ENCODE assay signal across 28 mouse cellular contexts in the genomic region with DNA sequence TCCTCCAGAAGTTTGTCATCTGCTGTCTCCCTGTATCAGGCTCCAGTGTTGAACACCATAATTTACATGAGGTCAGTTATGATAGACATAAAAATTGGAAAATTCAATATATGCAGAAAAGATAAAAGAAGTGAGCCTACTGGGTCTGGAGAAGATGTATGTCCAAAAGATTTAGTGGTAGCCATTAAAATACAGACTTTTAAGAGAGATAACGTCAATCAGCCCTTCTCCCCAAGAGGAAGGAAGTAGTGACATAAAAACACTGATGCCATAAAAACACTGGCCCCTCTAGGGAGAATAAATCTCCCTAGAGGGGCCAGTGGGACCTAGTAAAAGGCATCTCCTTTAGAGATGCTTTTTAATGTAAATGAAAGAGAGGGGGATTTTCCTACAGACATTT.
"Had no signal": no experiment of that assay in that cellular context is flagged by ENCODE, and none has a peak within 500 bp of the region (broad histone marks: within the 10 kb centered on the region; RNA-seq: fewer than 3 reads in every experiment).

No protein-coding gene starts in this region.

- H3K9ac ChIP-seq: heart, embryonic 12.5 days; hindbrain, embryonic 12.5 days; hindbrain, embryonic 14.5 days; intestine, embryonic 15.5 days; limb, embryonic 12.5 days; liver, embryonic 13.5 days; liver, embryonic 15.5 days had no signal

- H3K4me1 ChIP-seq: hindbrain, embryonic 12.5 days; limb, embryonic 12.5 days; liver, embryonic 15.5 days had no signal

- H3K27me3 ChIP-seq: heart, embryonic 12.5 days; hindbrain, embryonic 12.5 days; intestine, embryonic 15.5 days; limb, embryonic 12.5 days; liver, embryonic 13.5 days; liver, embryonic 15.5 days had no signal

- H3K4me3 ChIP-seq: gastrocnemius, adult 2 months; heart, embryonic 10.5 days; heart, embryonic 12.5 days; hindbrain, embryonic 10.5 days; hindbrain, embryonic 12.5 days; intestine, embryonic 15.5 days; layer of hippocampus, adult 2 months; left cerebral cortex, adult 2 months; limb, embryonic 10.5 days; limb, embryonic 12.5 days; liver, embryonic 13.5 days; liver, embryonic 15.5 days had no signal

- ATAC-seq: hindbrain, embryonic 16.5 days; inflammation-experienced regulatory T-cells, adult 6 months; intestine, embryonic 15.5 days; intestine, postnatal 0 days had no signal

- DNase-seq: gastrocnemius, adult 2 months; gastrocnemius, postnatal 10 days; gastrocnemius, postnatal 25 days; heart, adult 18-20 months; heart, postnatal 10 days; heart, postnatal 4 days; kidney, adult 18-20 months; kidney, adult 8-10 months; kidney, postnatal 10 days; kidney, postnatal 25 days; kidney, postnatal 4 days; liver; liver, embryonic 13.5 days had no signal

- H3K4me2 ChIP-seq: heart, embryonic 12.5 days; hindbrain, embryonic 12.5 days; hindbrain, embryonic 14.5 days; intestine, embryonic 15.5 days; limb, embryonic 12.5 days; liver, embryonic 11.5 days; liver, embryonic 13.5 days; liver, embryonic 15.5 days had no signal

- H3K27ac ChIP-seq: gastrocnemius, adult 2 months; heart, embryonic 10.5 days; hindbrain, embryonic 10.5 days; hindbrain, embryonic 12.5 days; hindbrain, embryonic 14.5 days; intestine, embryonic 15.5 days; layer of hippocampus, adult 2 months; left cerebral cortex, adult 2 months; limb, embryonic 10.5 days; limb, embryonic 12.5 days; liver, embryonic 13.5 days; liver, embryonic 15.5 days had no signal

- H3K36me3 ChIP-seq: heart, embryonic 10.5 days; heart, embryonic 12.5 days; hindbrain, embryonic 10.5 days; hindbrain, embryonic 12.5 days; intestine, embryonic 15.5 days; limb, embryonic 10.5 days; limb, embryonic 12.5 days; liver, embryonic 13.5 days; liver, embryonic 15.5 days had no signal

- H3K9me3 ChIP-seq: heart, embryonic 10.5 days; heart, embryonic 12.5 days; hindbrain, embryonic 10.5 days; hindbrain, embryonic 12.5 days; intestine, embryonic 15.5 days; limb, embryonic 10.5 days; limb, embryonic 12.5 days; liver, embryonic 13.5 days; liver, embryonic 15.5 days had no signal
